Mouse (Mus musculus): ENCODE measurements around the gene Hist1h2ao.
"Not testable (repeated sequence)": the region's sequence is repeated elsewhere in the genome, so short reads cannot be mapped to it uniquely, and the experiment has no call there.

Gene Hist1h2ao

GRCm38 (mm10) chr13:21810073-21810472, at the start of gene Hist1h2ao, which contains the start of gene Hist1h2bq:
Gene Hist1h2ao, plus strand, starts transcription at chr13:21810465.
Gene Hist1h2bq, minus strand, starts transcription at chr13:21810197.
- not testable (repeated sequence) for DNase-seq

- peak; percentile 28 for DNase-seq
Measured at GRCm38 (mm10) chr13:21778814-21779766, 31.2 kb upstream of the Hist1h2ao start.

GRCm38 (mm10) chr13:21779767-21780731, 30.2 kb upstream of the Hist1h2ao start, which contains the start of gene Hist1h1b:
Gene Hist1h1b, minus strand, starts transcription at chr13:21780625.
- peak; percentile 34 for DNase-seq

- no peak for DNase-seq
Measured at GRCm38 (mm10) chr13:21781021-21781555, 29.2 kb upstream of the Hist1h2ao start.

GRCm38 (mm10) chr13:21781639-21782038, 28.6 kb upstream of the Hist1h2ao start:
- no peak for DNase-seq

- DNase-seq: peak; percentile 9
Measured at GRCm38 (mm10) chr13:21782361-21783254, 27.7 kb upstream of the Hist1h2ao start.

- peak; percentile 30 for DNase-seq
Measured at GRCm38 (mm10) chr13:21783255-21783617, 27.0 kb upstream of the Hist1h2ao start, which contains the start of gene Hist1h3i. Gene Hist1h3i, minus strand, starts transcription at chr13:21783370.

GRCm38 (mm10) chr13:21783734-21784161, 26.5 kb upstream of the Hist1h2ao start:
- peak; percentile 5 for DNase-seq

GRCm38 (mm10) chr13:21784311-21784710, 26.0 kb upstream of the Hist1h2ao start:
- no peak for DNase-seq

GRCm38 (mm10) chr13:21786189-21786898, 23.9 kb upstream of the Hist1h2ao start:
- DNase-seq: no peak

- peak; percentile 70 for DNase-seq
Measured at GRCm38 (mm10) chr13:21786899-21787629, 23.2 kb upstream of the Hist1h2ao start, which contains the start of the genes Hist1h2an and Hist1h2bp. Gene Hist1h2an, minus strand, starts transcription at chr13:21787218. Gene Hist1h2bp, plus strand, starts transcription at chr13:21787461.

- no peak for DNase-seq
Measured at GRCm38 (mm10) chr13:21787760-21788593, 22.3 kb upstream of the Hist1h2ao start.

GRCm38 (mm10) chr13:21789925-21790324, 20.3 kb upstream of the Hist1h2ao start:
- no peak for DNase-seq

GRCm38 (mm10) chr13:21790601-21791283, 19.5 kb upstream of the Hist1h2ao start:
- no peak for DNase-seq

- no peak for DNase-seq
Measured at GRCm38 (mm10) chr13:21795584-21795983, 14.7 kb upstream of the Hist1h2ao start.

GRCm38 (mm10) chr13:21797163-21797562, 13.1 kb upstream of the Hist1h2ao start:
- DNase-seq: not testable (repeated sequence)

GRCm38 (mm10) chr13:21803058-21803457, 7.2 kb upstream of the Hist1h2ao start:
- DNase-seq: not testable (repeated sequence)

GRCm38 (mm10) chr13:21811074-21811473, 809 bp downstream of the Hist1h2ao start:
- not testable (repeated sequence) for DNase-seq

All from kidney, adult 18-20 months (tissue).